Mouse (Mus musculus) kidney, adult 9 months (tissue): ENCODE results near the gene Dnmt1.
A peak's percentile ranks its signal among the peaks of the same experiment; 100 is the strongest.
"Not testable (repeated sequence)": the region's sequence is repeated elsewhere in the genome, so short reads cannot be mapped to it uniquely, and the experiment has no call there.

Experiments used
- DNase-seq: peaks from one replicate; pipeline ENCODE4 v3.0.0; 2022

Dnmt1 gene

GRCm38 (mm10) chr9:20959430-20959938, at the start of gene Dnmt1:
TSS of gene Dnmt1 (minus strand) at chr9:20959888.
- no peak for DNase-seq

GRCm38 (mm10) chr9:21008007-21008406, 48.3 kb upstream of the Dnmt1 start:
- no peak for DNase-seq

GRCm38 (mm10) chr9:21007313-21007952, 47.7 kb upstream of the Dnmt1 start:
- DNase-seq, result no peak

- DNase-seq, result peak; percentile 83
Observed at GRCm38 (mm10) chr9:21002627-21003551, 43.2 kb upstream of the Dnmt1 start, which contains the start of gene Mrpl4. TSS of gene Mrpl4 (plus strand) at chr9:21002738.

GRCm38 (mm10) chr9:21002270-21002626, 42.6 kb upstream of the Dnmt1 start:
- DNase-seq, result no peak

- DNase-seq, result no peak
Observed at GRCm38 (mm10) chr9:21001651-21002200, 42.0 kb upstream of the Dnmt1 start.

- peak; percentile 76 for DNase-seq
Observed at GRCm38 (mm10) chr9:21000811-21001210, 41.1 kb upstream of the Dnmt1 start.

- not testable (repeated sequence) for DNase-seq
Observed at GRCm38 (mm10) chr9:20998337-20998736, 38.6 kb upstream of the Dnmt1 start.

- DNase-seq, result no peak
Observed at GRCm38 (mm10) chr9:20997065-20997464, 37.4 kb upstream of the Dnmt1 start.

- DNase-seq, result peak; percentile 87
Observed at GRCm38 (mm10) chr9:20995069-20995468, 35.4 kb upstream of the Dnmt1 start.

GRCm38 (mm10) chr9:20993165-20993898, 33.6 kb upstream of the Dnmt1 start:
- DNase-seq, result no peak

GRCm38 (mm10) chr9:20991587-20991986, 31.9 kb upstream of the Dnmt1 start:
- DNase-seq, result no peak

- peak; percentile 63 for DNase-seq
Observed at GRCm38 (mm10) chr9:20990861-20991260, 31.2 kb upstream of the Dnmt1 start.

GRCm38 (mm10) chr9:20987953-20988352, 28.3 kb upstream of the Dnmt1 start:
- no peak for DNase-seq

GRCm38 (mm10) chr9:20986952-20987686, 27.4 kb upstream of the Dnmt1 start:
- no peak for DNase-seq

GRCm38 (mm10) chr9:20983169-20983568, 23.5 kb upstream of the Dnmt1 start:
- DNase-seq, result no peak

- DNase-seq, result no peak
Observed at GRCm38 (mm10) chr9:20982171-20982570, 22.5 kb upstream of the Dnmt1 start.

GRCm38 (mm10) chr9:20979769-20980168, 20.1 kb upstream of the Dnmt1 start:
- no peak for DNase-seq

GRCm38 (mm10) chr9:20979181-20979580, 19.5 kb upstream of the Dnmt1 start:
- DNase-seq, result no peak

- no peak for DNase-seq
Observed at GRCm38 (mm10) chr9:20978409-20979095, 18.9 kb upstream of the Dnmt1 start.

GRCm38 (mm10) chr9:20976961-20977689, 17.4 kb upstream of the Dnmt1 start:
- DNase-seq, result no peak
